Mouse (Mus musculus) heart, adult 8-10 months (tissue): ENCODE results near the gene Scamp1. TPM values are rescaled to one million over a fixed set of nuclear protein-coding genes. Genes with fewer than 3 reads are reported as not detected.

Experiments used
- DNase-seq: peaks from one replicate; pipeline ENCODE4 v3.0.0; 2022; ENCODE audit warnings: low spot score
- total RNA-seq, 4 experiments: library from RNA; stranded (reverse); gene quantifications; 2 replicates each; pipeline ENCODE4 v1.2.4; 2022

The Scamp1 gene
- total RNA-seq, 4 experiments from 2014 or later, result 31.4 to 43.0 (median 34.5) TPM

GRCm38 (mm10) chr13:94224717-94225705, 60.6 kb downstream of the Scamp1 start:
- no peak for DNase-seq

- no peak for DNase-seq
Observed at GRCm38 (mm10) chr13:94223609-94224008, 62.0 kb downstream of the Scamp1 start.

GRCm38 (mm10) chr13:94212716-94213115, 72.9 kb downstream of the Scamp1 start:
- no peak for DNase-seq

- DNase-seq, result no peak
Observed at GRCm38 (mm10) chr13:94212179-94212578, 73.5 kb downstream of the Scamp1 start.

- DNase-seq, result no peak
Observed at GRCm38 (mm10) chr13:94211236-94212119, 74.2 kb downstream of the Scamp1 start.

DNA sequence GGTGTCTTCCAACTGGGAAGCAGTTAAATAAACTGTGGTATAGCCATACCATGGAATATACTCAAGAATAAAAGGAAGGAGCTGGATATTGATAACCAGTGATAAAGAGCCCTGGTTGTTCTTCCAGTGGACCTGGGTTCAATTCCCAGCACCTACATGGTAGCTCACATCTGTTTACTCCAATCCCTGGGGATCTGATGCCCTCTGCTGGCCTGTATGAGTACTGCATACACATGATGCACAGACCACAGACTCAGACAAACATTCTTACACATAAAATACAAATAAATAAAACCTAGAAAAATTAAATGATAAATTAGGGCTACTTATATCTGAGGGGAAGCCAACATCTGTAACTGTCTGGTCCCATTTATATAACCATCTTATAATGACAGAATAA, 76.8 kb downstream of the Scamp1 start:
- no peak for DNase-seq

GRCm38 (mm10) chr13:94207973-94208372, 77.7 kb downstream of the Scamp1 start:
- DNase-seq, result no peak

GRCm38 (mm10) chr13:94205234-94205633, 80.4 kb downstream of the Scamp1 start:
- DNase-seq, result peak; percentile 67

GRCm38 (mm10) chr13:94199829-94200228, 85.8 kb downstream of the Scamp1 start:
- no peak for DNase-seq

GRCm38 (mm10) chr13:94198616-94199015, 87.0 kb downstream of the Scamp1 start:
- no peak for DNase-seq

DNA sequence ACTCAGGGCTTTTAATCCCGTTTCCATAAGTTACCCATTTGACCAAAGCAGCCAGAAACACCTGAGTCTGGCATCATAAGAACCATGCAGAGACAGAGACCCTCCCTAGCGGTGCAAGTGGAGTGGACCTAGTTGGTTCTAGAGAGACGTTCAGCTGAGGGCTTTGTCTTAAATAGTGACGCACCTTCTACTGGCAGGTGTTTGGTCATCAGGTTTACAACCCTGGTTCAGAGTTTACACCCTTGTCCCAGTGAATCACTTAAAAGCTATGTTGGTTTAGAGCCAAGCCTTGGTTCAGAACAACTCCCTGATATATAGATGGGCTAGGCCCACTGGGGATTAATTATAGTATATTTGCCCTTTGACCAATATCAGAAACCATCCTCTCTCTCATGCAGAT, 92.4 kb downstream of the Scamp1 start:
- no peak for DNase-seq

- DNase-seq, result no peak
Observed at GRCm38 (mm10) chr13:94190386-94190785, 95.3 kb downstream of the Scamp1 start.

- DNase-seq, result no peak
Observed at GRCm38 (mm10) chr13:94188200-94189086, 97.2 kb downstream of the Scamp1 start.

DNA sequence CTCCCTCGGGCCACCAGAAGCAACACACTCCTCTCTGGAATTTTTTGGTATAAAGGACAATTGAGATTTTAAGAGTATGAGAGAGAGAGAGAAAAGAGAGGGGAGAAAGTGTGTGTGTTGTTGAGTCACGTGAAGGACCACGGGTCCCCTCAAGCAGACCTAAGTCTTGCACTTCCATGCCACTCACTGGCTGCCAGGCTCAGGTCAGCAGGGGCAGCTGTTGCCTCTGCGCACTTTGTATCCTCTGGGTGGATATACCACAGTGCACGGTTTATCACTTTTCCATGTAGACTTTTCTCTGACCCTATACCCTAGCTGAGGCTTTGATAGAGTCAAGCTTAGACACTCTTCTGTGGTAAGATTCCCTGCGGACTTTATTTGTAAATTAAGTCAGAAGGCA, 100.0 kb downstream of the Scamp1 start:
- DNase-seq, result no peak

DNA sequence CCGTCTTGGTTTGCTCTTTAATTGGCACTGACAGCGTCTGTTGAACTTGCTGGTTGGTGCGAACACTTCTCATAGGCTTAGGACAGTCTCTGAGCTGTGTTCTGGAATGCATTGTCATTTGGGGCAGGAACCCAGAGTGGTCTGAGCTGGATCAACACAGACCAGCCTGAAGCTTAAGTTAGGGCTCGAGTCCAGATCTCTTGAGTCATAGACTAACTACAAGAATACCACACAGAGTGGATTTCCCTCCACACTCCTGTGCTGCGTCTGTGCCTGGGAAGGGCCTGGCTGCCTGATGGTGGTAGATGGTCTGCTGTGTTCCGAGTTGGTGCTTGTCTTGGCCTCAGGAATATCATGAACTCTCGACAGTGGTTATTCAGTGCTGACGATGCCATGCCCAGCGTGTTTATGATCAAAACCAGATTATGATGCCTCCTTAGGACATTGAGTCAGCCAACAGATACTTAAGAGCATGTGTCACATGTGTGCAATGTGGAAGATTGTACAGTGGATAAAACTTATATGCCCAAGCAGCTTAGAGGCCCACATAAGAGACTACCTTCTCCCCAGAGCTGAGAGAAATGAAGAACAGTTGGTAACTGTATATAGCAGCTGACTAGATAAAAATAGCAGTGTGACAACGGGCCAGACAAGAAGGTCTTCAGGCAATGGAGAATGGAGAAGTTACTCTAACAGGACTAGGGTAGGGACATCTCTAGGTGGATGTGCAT, 100.8 kb downstream of the Scamp1 start:
- no peak for DNase-seq

DNA sequence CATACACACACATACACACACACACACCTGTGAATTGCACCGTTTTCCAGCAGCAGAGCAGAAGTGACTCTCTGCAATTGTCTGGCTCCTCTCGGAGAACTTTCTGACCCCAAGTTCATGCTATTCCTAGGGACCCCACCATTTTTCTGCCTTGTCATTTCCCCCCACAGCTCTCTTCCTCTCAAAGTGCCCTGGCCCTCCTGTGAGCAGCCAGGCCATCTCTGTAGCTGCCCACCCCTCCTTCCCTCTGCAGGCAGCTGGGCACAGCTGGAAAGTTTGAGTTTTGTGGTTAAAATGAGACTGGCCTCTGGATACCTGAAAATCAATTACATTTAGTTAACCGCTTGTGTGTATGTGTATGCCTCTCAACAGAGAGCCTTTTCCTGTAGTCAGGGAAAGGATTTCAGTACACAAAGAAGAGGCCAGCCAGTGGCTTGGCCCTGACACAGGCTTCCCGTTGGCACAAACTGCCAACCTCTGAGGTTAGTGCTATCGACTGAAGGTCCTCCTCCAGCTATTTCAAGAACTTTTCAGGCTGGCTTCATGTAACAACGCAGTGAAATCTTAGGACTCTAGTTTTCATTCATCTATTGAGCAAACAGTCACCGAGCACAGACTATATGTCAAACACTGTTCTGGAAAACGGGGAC, 102.2 kb downstream of the Scamp1 start:
- no peak for DNase-seq

DNA sequence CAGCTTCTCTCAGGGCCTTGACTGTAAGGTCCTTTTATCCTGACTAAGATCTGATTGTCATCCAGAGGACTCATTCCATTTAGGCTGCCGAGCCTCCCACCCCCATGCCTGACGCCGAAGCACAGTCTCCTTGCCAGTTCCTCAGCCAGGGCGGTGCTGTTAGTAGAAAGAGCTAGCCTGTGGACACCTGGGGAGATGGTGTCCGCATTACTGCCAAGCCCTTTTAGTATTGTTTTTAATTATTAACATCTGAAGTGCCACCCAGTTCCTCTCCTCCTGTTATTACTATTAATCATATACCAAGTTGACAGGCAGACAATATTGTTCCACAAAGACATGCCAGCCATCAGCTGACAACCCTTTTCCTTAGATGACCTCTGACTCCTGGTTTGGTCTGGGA, 103.6 kb downstream of the Scamp1 start:
- DNase-seq, result no peak

DNA sequence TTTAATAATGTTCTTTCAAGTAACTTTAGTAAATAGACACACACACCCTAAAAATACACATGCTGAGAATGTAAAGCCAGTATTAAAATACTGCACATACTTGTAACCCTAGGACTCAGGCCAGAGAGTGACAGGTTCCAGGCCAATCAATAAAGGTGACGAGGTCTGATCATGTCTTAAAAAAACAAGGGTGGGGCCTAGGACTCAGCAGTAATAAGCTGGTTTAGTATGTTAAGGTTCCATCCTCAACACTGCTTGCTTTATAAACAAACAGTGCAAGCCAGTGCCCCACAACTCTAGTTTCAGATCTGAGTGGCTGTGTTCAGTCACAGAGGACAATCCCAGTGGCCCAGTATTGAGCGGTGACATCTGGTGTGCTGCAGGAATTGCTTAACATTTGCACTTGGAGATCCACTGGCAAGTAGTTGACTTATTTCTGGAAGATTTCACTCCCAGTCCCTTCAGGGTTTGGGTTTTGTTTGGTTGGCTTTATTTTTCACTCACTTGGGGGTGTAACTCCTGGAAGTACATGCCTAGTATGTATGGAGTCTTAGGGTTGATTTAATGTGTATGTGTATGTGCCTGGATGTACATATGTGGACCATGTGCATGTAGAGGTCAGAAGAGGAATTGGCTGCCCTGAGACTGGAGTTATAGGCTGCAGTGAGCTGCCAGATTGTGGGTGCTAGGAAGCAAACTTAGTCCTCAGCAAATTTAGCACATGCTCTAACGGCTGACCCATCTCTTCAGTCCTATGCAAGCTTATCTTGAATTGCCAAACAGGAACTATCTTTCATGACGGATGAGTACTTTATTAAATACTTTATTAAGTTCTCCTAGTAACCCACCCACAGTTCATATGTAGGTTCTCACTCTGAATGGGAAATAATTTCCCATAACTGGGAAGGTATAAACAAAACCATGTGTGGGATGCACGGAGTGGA, 104.9 kb downstream of the Scamp1 start:
- peak; percentile 48 for DNase-seq
